Mouse (Mus musculus): ENCODE measurements at regions not wholly inside any gene's neighbourhood (a gene's known extent, or its start where the extent isn't known, plus 50 kb on each side); places are given as distances from the start of the nearest gene placed in this dataset.

GRCm38 (mm10) chr9:118204456-118204855, 54.5 kb upstream of the Cmc1 start:
- H3K4me1 ChIP-seq (ENCODE audit: control insufficient read depth, insufficient read depth, low read length): no peaks in the 10 kb centered on the region
- H3K9ac ChIP-seq (ENCODE audit: low read depth, poor library complexity, severe bottlenecking): no peak overlapping the region
- H3K9me3 ChIP-seq (replicated peaks; ENCODE audit: control insufficient read depth, insufficient read depth, low read length, poor library complexity, severe bottlenecking): peaks cover 3% of the 10 kb centered on the region; the same call in 1 of the 2 replicates
- no peak for TF ChIP-seq EP300 (IDR thresholded peaks at IDR 0.05; ENCODE audit: insufficient read depth, low read depth, low read length)
- no peak for TF ChIP-seq POLR2A (IDR thresholded peaks at IDR 0.05; ENCODE audit: insufficient read depth, low read length)
- TF ChIP-seq CTCF (IDR thresholded peaks at IDR 0.05; ENCODE audit: low read depth, low read length): no peak
- no peak overlapping the region for H3K27ac ChIP-seq (ENCODE audit: insufficient read depth, low read length)
- no peaks in the 10 kb centered on the region for H3K27me3 ChIP-seq (ENCODE audit: control insufficient read depth, insufficient read depth, low read length, poor library complexity, severe bottlenecking)
- H3K36me3 ChIP-seq (ENCODE audit: control insufficient read depth, insufficient read depth, low read length, poor library complexity, severe bottlenecking): no peaks in the 10 kb centered on the region
- H3K4me3 ChIP-seq (ENCODE audit: low read depth, low read length): no peak overlapping the region

DNA sequence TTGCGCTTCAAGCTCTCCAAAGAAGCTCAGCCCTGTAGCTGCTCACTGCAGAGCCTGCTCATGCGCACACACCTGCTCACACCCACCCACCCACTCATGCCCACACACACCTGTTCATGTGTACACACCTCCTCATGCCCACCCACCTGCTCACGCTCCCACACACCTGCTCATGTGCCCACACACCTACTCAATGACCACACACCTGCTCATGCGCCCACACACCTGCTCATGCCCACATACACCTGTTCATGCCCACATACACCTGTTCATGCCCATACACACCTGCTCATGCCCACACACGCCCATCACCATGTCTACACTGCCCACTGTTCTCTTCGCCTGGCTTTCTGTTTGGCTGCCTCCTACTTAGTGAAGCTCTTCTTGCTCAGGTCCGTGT, 56.5 kb upstream of the Cmc1 start:
- no peak overlapping the region for H3K9ac ChIP-seq (ENCODE audit: low read depth, poor library complexity, severe bottlenecking)
- H3K27me3 ChIP-seq (ENCODE audit: control insufficient read depth, insufficient read depth, low read length, poor library complexity, severe bottlenecking): no peaks in the 10 kb centered on the region
- no peaks in the 10 kb centered on the region for H3K4me1 ChIP-seq (ENCODE audit: control insufficient read depth, insufficient read depth, low read length)
- no peak overlapping the region for H3K4me3 ChIP-seq (ENCODE audit: low read depth, low read length)
- no peak overlapping the region for H3K27ac ChIP-seq (ENCODE audit: insufficient read depth, low read length)
- no peaks in the 10 kb centered on the region for H3K36me3 ChIP-seq (ENCODE audit: control insufficient read depth, insufficient read depth, low read length, poor library complexity, severe bottlenecking)
- TF ChIP-seq EP300 (IDR thresholded peaks at IDR 0.05; ENCODE audit: insufficient read depth, low read depth, low read length): no peak
- no peak for TF ChIP-seq POLR2A (IDR thresholded peaks at IDR 0.05; ENCODE audit: insufficient read depth, low read length)
- TF ChIP-seq CTCF (IDR thresholded peaks at IDR 0.05; ENCODE audit: low read depth, low read length): no peak
- peaks cover 7% of the 10 kb centered on the region; the same call in 1 of the 2 replicates for H3K9me3 ChIP-seq (replicated peaks; ENCODE audit: control insufficient read depth, insufficient read depth, low read length, poor library complexity, severe bottlenecking)

DNA sequence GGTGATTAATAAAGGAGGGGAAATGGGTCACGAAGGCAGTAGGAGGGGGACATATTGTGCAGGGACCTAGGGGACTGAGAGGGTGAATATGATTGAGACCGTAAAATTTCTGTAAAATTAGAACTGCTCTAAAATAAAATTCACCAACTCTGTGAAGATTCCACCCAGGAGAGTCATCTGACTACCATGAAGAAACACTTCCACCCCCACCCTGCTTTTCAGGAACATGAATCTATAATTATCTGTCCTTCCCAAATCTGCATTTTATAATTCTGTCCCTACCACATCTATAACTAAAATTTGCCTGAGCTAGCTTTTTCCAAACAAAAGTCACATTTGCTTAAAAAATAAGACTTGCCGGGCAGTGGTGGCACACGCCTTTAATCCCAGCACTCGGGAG, 69.7 kb upstream of the Cmc1 start:
- H3K9me3 ChIP-seq (replicated peaks; ENCODE audit: control insufficient read depth, insufficient read depth, low read length, poor library complexity, severe bottlenecking): peaks cover 6% of the 10 kb centered on the region; the same call in 1 of the 2 replicates
- H3K4me1 ChIP-seq (ENCODE audit: control insufficient read depth, insufficient read depth, low read length): no peaks in the 10 kb centered on the region
- no peak overlapping the region for H3K4me3 ChIP-seq (ENCODE audit: low read depth, low read length)
- no peaks in the 10 kb centered on the region for H3K36me3 ChIP-seq (ENCODE audit: control insufficient read depth, insufficient read depth, low read length, poor library complexity, severe bottlenecking)
- no peak overlapping the region for H3K27ac ChIP-seq (ENCODE audit: insufficient read depth, low read length)
- no peak overlapping the region for H3K9ac ChIP-seq (ENCODE audit: low read depth, poor library complexity, severe bottlenecking)
- H3K27me3 ChIP-seq (ENCODE audit: control insufficient read depth, insufficient read depth, low read length, poor library complexity, severe bottlenecking): no peaks in the 10 kb centered on the region
- TF ChIP-seq POLR2A (IDR thresholded peaks at IDR 0.05; ENCODE audit: insufficient read depth, low read length) (no peak), CTCF (IDR thresholded peaks at IDR 0.05; ENCODE audit: low read depth, low read length) (no peak), EP300 (IDR thresholded peaks at IDR 0.05; ENCODE audit: insufficient read depth, low read depth, low read length) (no peak)

GRCm38 (mm10) chr9:118221186-118221585, 71.2 kb upstream of the Cmc1 start:
- TF ChIP-seq EP300 (IDR thresholded peaks at IDR 0.05; ENCODE audit: insufficient read depth, low read depth, low read length) (no peak), POLR2A (IDR thresholded peaks at IDR 0.05; ENCODE audit: insufficient read depth, low read length) (no peak), CTCF (IDR thresholded peaks at IDR 0.05; ENCODE audit: low read depth, low read length) (no peak)

DNA sequence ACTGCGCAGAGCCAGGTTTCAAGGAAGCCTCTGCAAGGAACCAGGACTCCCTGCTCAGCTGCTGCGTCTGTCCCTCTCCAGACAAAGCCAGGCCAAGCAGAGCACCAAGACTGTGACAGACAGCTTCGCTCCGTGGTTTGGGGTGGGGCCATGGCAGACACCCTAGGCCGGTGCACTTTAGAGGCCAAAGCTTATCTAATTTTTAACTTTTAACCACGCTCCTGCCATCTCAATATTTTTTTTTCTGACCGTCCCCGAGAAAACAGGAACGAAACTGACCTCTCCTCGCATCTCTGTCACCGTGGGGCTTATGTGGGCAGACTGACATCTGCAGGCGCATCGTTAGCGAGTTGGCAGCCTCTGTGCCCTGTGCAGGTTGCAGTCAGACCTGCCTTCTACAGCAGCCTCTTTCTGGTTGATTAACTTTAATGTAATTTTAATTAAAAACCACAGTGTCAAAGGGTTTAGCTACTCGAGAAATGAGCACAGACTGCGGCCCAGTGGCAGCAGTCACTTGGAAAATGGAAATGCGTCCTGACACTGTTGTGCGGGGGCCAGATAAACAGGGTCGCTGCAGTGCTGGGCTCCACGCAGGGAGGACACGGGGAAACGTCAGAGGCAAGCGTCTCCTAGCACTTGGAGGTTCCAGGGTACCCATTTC, 77.6 kb upstream of the Cmc1 start:
- TF ChIP-seq EP300 (IDR thresholded peaks at IDR 0.05; ENCODE audit: insufficient read depth, low read depth, low read length): no peak
- TF ChIP-seq POLR2A (IDR thresholded peaks at IDR 0.05; ENCODE audit: insufficient read depth, low read length): no peak
- TF ChIP-seq CTCF (IDR thresholded peaks at IDR 0.05; ENCODE audit: low read depth, low read length): no peak
- no peaks in the 10 kb centered on the region for H3K9me3 ChIP-seq (replicated peaks; ENCODE audit: control insufficient read depth, insufficient read depth, low read length, poor library complexity, severe bottlenecking)
- H3K27me3 ChIP-seq (ENCODE audit: control insufficient read depth, insufficient read depth, low read length, poor library complexity, severe bottlenecking): no peaks in the 10 kb centered on the region
- H3K27ac ChIP-seq (ENCODE audit: insufficient read depth, low read length): no peak overlapping the region
- no peaks in the 10 kb centered on the region for H3K36me3 ChIP-seq (ENCODE audit: control insufficient read depth, insufficient read depth, low read length, poor library complexity, severe bottlenecking)
- H3K4me3 ChIP-seq (ENCODE audit: low read depth, low read length): no peak overlapping the region
- H3K9ac ChIP-seq (ENCODE audit: low read depth, poor library complexity, severe bottlenecking): no peak overlapping the region
- H3K4me1 ChIP-seq (ENCODE audit: control insufficient read depth, insufficient read depth, low read length): no peaks in the 10 kb centered on the region

More at GRCm38 (mm10) chr9:118221186-118221585, 71.2 kb upstream of the Cmc1 start:
- no peaks in the 10 kb centered on the region for H3K4me1 ChIP-seq (ENCODE audit: control insufficient read depth, insufficient read depth, low read length)
- no peak overlapping the region for H3K27ac ChIP-seq (ENCODE audit: insufficient read depth, low read length)
- H3K9ac ChIP-seq (ENCODE audit: low read depth, poor library complexity, severe bottlenecking): no peak overlapping the region
- no peaks in the 10 kb centered on the region for H3K36me3 ChIP-seq (ENCODE audit: control insufficient read depth, insufficient read depth, low read length, poor library complexity, severe bottlenecking)
- no peak overlapping the region for H3K4me3 ChIP-seq (ENCODE audit: low read depth, low read length)
- H3K27me3 ChIP-seq (ENCODE audit: control insufficient read depth, insufficient read depth, low read length, poor library complexity, severe bottlenecking): no peaks in the 10 kb centered on the region
- H3K9me3 ChIP-seq (replicated peaks; ENCODE audit: control insufficient read depth, insufficient read depth, low read length, poor library complexity, severe bottlenecking): peaks cover 6% of the 10 kb centered on the region; the same call in 1 of the 2 replicates

DNA sequence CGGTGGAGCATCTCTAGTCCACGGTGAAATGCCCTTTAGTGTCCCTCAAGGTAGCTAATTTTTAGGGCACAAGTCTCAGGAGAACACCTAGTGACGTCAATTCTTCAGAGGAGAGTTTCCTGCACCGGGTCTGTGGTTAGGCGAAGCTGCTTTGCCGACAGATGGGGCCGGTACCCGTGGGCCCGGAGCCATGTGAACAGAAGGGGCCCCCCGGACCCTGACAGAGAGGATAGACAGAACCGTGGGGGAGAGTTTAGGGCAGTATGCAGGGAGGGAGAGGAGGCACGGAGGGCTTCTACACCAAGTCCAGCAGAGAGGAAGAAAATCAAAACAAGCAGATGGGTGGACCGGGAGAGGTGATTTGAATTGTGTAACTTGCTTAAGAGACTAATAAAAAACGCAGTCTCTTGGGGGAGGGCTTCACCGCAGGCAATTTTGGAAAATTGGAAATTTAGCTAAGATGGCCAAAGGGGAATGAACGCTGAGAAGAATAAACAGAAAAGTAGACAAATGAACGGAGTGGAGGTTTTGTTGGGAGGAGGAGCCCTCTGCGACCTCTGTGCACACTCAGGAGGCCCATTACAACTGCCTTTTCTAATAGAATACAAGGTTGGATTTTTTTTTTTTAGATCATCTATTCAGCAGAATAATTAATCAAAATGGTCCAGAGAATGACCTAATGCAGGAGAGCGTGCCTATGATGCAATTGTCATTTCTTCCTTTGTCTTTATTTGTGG, 78.9 kb upstream of the Cmc1 start:
- Histone ChIP-seq H3K9me3 (replicated peaks; ENCODE audit: control insufficient read depth, insufficient read depth, low read length, poor library complexity, severe bottlenecking) (0 out of 2 replicates have a peak, but pooled peaks cover 2% of the 10 kb centered on the region), H3K27me3 (ENCODE audit: control insufficient read depth, insufficient read depth, low read length, poor library complexity, severe bottlenecking) (no peaks in the 10 kb centered on the region; the same call in 1 of the 2 replicates), H3K27ac (ENCODE audit: insufficient read depth, low read length) (no peak overlapping the region), H3K4me1 (ENCODE audit: control insufficient read depth, insufficient read depth, low read length) (no peaks in the 10 kb centered on the region), H3K9ac (ENCODE audit: low read depth, poor library complexity, severe bottlenecking) (no peak overlapping the region), H3K36me3 (ENCODE audit: control insufficient read depth, insufficient read depth, low read length, poor library complexity, severe bottlenecking) (no peaks in the 10 kb centered on the region), H3K4me3 (ENCODE audit: low read depth, low read length) (no peak overlapping the region)
- TF ChIP-seq EP300 (IDR thresholded peaks at IDR 0.05; ENCODE audit: insufficient read depth, low read depth, low read length): no peak
- TF ChIP-seq POLR2A (IDR thresholded peaks at IDR 0.05; ENCODE audit: insufficient read depth, low read length): no peak
- no peak for TF ChIP-seq CTCF (IDR thresholded peaks at IDR 0.05; ENCODE audit: low read depth, low read length)
